Mouse (Mus musculus): ENCODE results near the gene Fbxl13.

DNA sequence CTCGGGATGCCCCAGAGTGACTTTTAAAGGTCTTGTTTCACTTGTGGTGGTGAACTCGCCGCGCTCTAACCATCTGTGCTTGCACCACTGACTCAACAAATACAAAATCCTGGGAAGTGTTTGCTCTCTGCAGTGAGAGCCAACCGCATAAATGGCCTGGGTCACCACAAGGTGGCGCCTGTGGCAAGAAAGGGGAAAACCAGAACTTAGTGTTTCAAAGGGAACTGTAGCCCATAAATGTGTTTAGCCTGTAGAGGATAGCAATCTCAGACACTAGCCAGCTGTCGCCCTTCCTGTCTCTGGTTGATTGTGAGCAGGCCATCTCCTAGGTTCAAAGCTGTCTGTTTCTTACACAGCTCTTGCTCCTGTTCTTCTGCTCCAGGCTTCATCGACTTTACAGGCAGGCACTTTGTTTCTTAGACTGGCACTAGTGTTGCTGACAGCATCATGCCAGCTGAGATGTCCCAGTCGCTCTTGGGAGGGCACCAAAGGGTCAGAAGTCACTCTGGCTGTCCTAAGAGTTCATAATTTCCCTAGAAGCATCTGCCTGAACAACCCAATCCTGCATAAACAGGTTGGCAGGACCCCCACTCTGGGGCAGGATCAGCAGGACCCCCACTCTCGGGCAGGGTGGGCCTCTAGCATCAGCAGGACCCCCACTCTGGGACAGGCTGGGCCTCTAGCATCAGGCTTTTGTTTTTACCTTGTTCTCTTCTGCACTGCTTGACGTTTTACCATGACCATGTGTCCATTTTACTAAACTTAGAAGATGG is 13.4 kb upstream of the Fbxl13 start:
- TF ChIP-seq EP300 (IDR thresholded peaks at IDR 0.05; ENCODE audit: insufficient read depth, low read depth, low read length) (no peak), POLR2A (IDR thresholded peaks at IDR 0.05; ENCODE audit: insufficient read depth, low read length) (no peak), CTCF (IDR thresholded peaks at IDR 0.05; ENCODE audit: low read depth, low read length) (peak; percentile 79)
